Mouse (Mus musculus) testis, adult 2 months (tissue): ENCODE data around the gene Specc1.

Experiments
- CTCF ChIP-seq: fragments of 200-500 bp; IDR thresholded peaks from 2 replicates; pipeline ENCODE4 v1.5.1; 2012; ENCODE audit warnings: low read depth, mild to moderate bottlenecking, inconsistent platforms, low read length, moderate library complexity; ENCODE audit not compliant: control insufficient read depth, insufficient read depth, insufficient replicate concordance
- POLR2A ChIP-seq: fragments of 200-500 bp; IDR thresholded peaks from 2 replicates; pipeline ENCODE4 v1.6.1; 2012; ENCODE audit warnings: low read depth, mild to moderate bottlenecking, inconsistent platforms, low read length, moderate library complexity; ENCODE audit not compliant: control insufficient read depth

- TF ChIP-seq CTCF, result no peak
- TF ChIP-seq POLR2A, result no peak
Measured at GRCm38 (mm10) chr11:62192050-62192449, 235.5 kb downstream of the Specc1 start.
